In the genomic region with DNA sequence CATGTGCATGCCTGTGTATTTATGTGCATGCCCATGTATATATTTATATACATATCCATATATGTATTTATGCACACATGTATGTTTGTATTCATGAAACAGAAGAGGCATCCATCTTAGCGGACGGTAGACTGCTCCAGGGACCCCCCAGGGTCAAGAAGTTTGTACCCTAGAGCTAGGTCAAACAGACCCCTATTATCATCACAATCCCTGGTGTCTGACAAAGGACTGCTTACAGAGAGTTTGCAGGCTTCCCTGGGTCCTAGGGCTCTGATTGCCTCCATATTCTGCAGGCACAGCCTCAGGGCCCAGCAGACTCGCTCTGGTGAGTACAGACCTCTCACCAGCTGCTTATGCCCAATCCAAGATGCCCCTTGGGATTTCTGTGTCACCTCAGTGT, we compare ENCODE assay signal across 24 mouse cellular contexts. TPM values are rescaled to one million over a fixed set of nuclear protein-coding genes. Genes with fewer than 3 reads are reported as not detected.
A peak's percentile ranks its signal among the peaks of the same experiment; 100 is the strongest.
DNase-seq lines count a peak whose midpoint lies in the region; ATAC-seq and TF ChIP-seq lines count a peak whose summit lies in the region.
"Had no signal": no experiment of that assay in that cellular context is flagged by ENCODE, and none has a peak within 500 bp of the region (broad histone marks: within the 10 kb centered on the region; RNA-seq: fewer than 3 reads in every experiment).

No protein-coding gene starts in this region.

- TF ChIP-seq CTCF in hindbrain, postnatal 0 days (IDR thresholded peaks at IDR 0.05; ENCODE audit: low read depth), result no peak

- no peak overlapping the region for H3K4me3 ChIP-seq in hindbrain, embryonic 11.5 days (ENCODE audit: low read depth, low read length)
- no peak overlapping the region for H3K4me3 ChIP-seq in hindbrain, postnatal 0 days (ENCODE audit: low read length)
- no peak overlapping the region for H3K4me3 ChIP-seq in hindbrain, embryonic 15.5 days
- H3K4me3 ChIP-seq in midbrain, embryonic 16.5 days (ENCODE audit: low read depth, low read length), result no peak overlapping the region
- H3K4me3 ChIP-seq: gastrocnemius, adult 2 months; limb, embryonic 10.5 days; liver, embryonic 15.5 days; lung, embryonic 15.5 days; megakaryocyte, embryonic 14.5 days had no signal

- WGBS in hindbrain, embryonic 11.5 days, result 25% methylated on average over 3 of the region's 3 CpGs
- 43% methylated on average over 3 of the region's 3 CpGs for WGBS in hindbrain, postnatal 0 days
- WGBS in hindbrain, embryonic 15.5 days, result 18% methylated on average over 3 of the region's 3 CpGs
- WGBS in midbrain, embryonic 16.5 days, result 24% methylated on average over 3 of the region's 3 CpGs

- no peaks in the 10 kb centered on the region for H3K36me3 ChIP-seq in hindbrain, embryonic 11.5 days (ENCODE audit: control insufficient read depth, insufficient read depth, low read length)
- no peaks in the 10 kb centered on the region for H3K36me3 ChIP-seq in hindbrain, postnatal 0 days (ENCODE audit: insufficient read depth, low read length)
- no peaks in the 10 kb centered on the region for H3K36me3 ChIP-seq in hindbrain, embryonic 15.5 days
- no peaks in the 10 kb centered on the region for H3K36me3 ChIP-seq in midbrain, embryonic 16.5 days (ENCODE audit: control insufficient read depth, insufficient read depth, low read length)
- H3K36me3 ChIP-seq: limb, embryonic 10.5 days; liver, embryonic 15.5 days; lung, embryonic 15.5 days had no signal

- no peak overlapping the region for H3K4me2 ChIP-seq in hindbrain, embryonic 11.5 days (replicated peaks; ENCODE audit: low read depth, low read length)
- no peak overlapping the region for H3K4me2 ChIP-seq in hindbrain, postnatal 0 days (ENCODE audit: low read depth, low read length)
- H3K4me2 ChIP-seq in hindbrain, embryonic 15.5 days, result no peak overlapping the region
- H3K4me2 ChIP-seq in midbrain, embryonic 16.5 days (ENCODE audit: low read length), result no peak overlapping the region
- H3K4me2 ChIP-seq: liver, embryonic 15.5 days; lung, embryonic 15.5 days had no signal

- no peak overlapping the region for H3K9ac ChIP-seq in hindbrain, embryonic 11.5 days (ENCODE audit: low read depth, low read length)
- H3K9ac ChIP-seq in hindbrain, postnatal 0 days (replicated peaks; ENCODE audit: low read length), result no peak overlapping the region
- H3K9ac ChIP-seq in hindbrain, embryonic 15.5 days, result no peak overlapping the region
- H3K9ac ChIP-seq in midbrain, embryonic 16.5 days (ENCODE audit: low read depth, low read length), result no peak overlapping the region
- H3K9ac ChIP-seq: liver, embryonic 15.5 days; lung, embryonic 15.5 days had no signal

- peaks cover 23% of the 10 kb centered on the region for H3K4me1 ChIP-seq in hindbrain, embryonic 11.5 days (replicated peaks; ENCODE audit: control insufficient read depth, insufficient read depth, low read length)
- H3K4me1 ChIP-seq in hindbrain, postnatal 0 days (ENCODE audit: insufficient read depth, low read length), result peaks cover 12% of the 10 kb centered on the region; the same call in 1 of the 2 replicates
- H3K4me1 ChIP-seq in hindbrain, embryonic 15.5 days (replicated peaks), result peaks cover 51% of the 10 kb centered on the region
- H3K4me1 ChIP-seq in midbrain, embryonic 16.5 days (ENCODE audit: control insufficient read depth, insufficient read depth, low read length), result peaks cover 44% of the 10 kb centered on the region
- H3K4me1 ChIP-seq: liver, embryonic 15.5 days; lung, embryonic 15.5 days; megakaryocyte, embryonic 14.5 days had no signal

- no peaks in the 10 kb centered on the region for H3K9me3 ChIP-seq in hindbrain, embryonic 11.5 days (ENCODE audit: control insufficient read depth, low read length)
- H3K9me3 ChIP-seq in hindbrain, postnatal 0 days (ENCODE audit: low read length), result no peaks in the 10 kb centered on the region
- no peaks in the 10 kb centered on the region for H3K9me3 ChIP-seq in hindbrain, embryonic 15.5 days
- H3K9me3 ChIP-seq in midbrain, embryonic 16.5 days (replicated peaks; ENCODE audit: control insufficient read depth, low read length, poor library complexity, severe bottlenecking), result no peaks in the 10 kb centered on the region
- H3K9me3 ChIP-seq: limb, embryonic 10.5 days; liver, embryonic 15.5 days; lung, embryonic 15.5 days; megakaryocyte, embryonic 14.5 days had no signal

- ATAC-seq in hindbrain, embryonic 11.5 days (ENCODE audit: low FRiP score), result 0 out of 2 replicates have a peak, but pooled peaks have one; percentile 22
- ATAC-seq in hindbrain, postnatal 0 days, result no peak
- ATAC-seq in hindbrain, embryonic 15.5 days (ENCODE audit: low FRiP score, low read depth), result no peak
- no peak for ATAC-seq in midbrain, embryonic 16.5 days
- ATAC-seq: inflammation-experienced regulatory T-cells, adult 6 months had no signal

- peak overlapping the region; percentile 58 for H3K27ac ChIP-seq in hindbrain, embryonic 11.5 days (ENCODE audit: low read depth, low read length)
- H3K27ac ChIP-seq in hindbrain, postnatal 0 days, result no peak overlapping the region
- H3K27ac ChIP-seq in hindbrain, embryonic 15.5 days (replicated peaks), result peak overlapping the region; percentile 76
- H3K27ac ChIP-seq in midbrain, embryonic 16.5 days (ENCODE audit: low read length), result peak overlapping the region; percentile 69
- H3K27ac ChIP-seq: gastrocnemius, adult 2 months; limb, embryonic 10.5 days; liver, embryonic 15.5 days; lung, embryonic 15.5 days; stomach, postnatal 0 days had no signal

- peak; percentile 12 for DNase-seq in embryo, embryonic 10 days (ENCODE audit: low spot score)
- no peak for DNase-seq in embryo, embryonic 11 days
- no peak for DNase-seq in hindbrain, embryonic 11.5 days (ENCODE audit: low spot score)
- DNase-seq in hindbrain, postnatal 0 days (ENCODE audit: low spot score), result no peak
- DNase-seq in ovary, postnatal 10 days (ENCODE audit: low spot score), result no peak
- no peak for DNase-seq in urinary bladder, postnatal 4 days (ENCODE audit: low spot score in 2 of 2)
- DNase-seq: adrenal gland, postnatal 14 days; cerebellum, adult 8-10 months; cerebellum, postnatal 36 days; gastrocnemius, adult 2 months; kidney, adult 18-20 months; layer of hippocampus, adult 9-11 months; liver; lung, postnatal 36 days; right cerebral cortex, postnatal 14 days; thymus, adult 2 months had no signal

- peaks cover 8% of the 10 kb centered on the region; the same call in 1 of the 2 replicates for H3K27me3 ChIP-seq in hindbrain, embryonic 11.5 days (ENCODE audit: control insufficient read depth, insufficient read depth, low read length)
- H3K27me3 ChIP-seq in hindbrain, postnatal 0 days (ENCODE audit: insufficient read depth, low read length), result no peaks in the 10 kb centered on the region
- H3K27me3 ChIP-seq in hindbrain, embryonic 15.5 days, result no peaks in the 10 kb centered on the region
- no peaks in the 10 kb centered on the region for H3K27me3 ChIP-seq in midbrain, embryonic 16.5 days (ENCODE audit: control insufficient read depth, insufficient read depth, low read depth, low read length)
- H3K27me3 ChIP-seq: liver, embryonic 15.5 days; lung, embryonic 15.5 days had no signal

RNA-seq across cellular contexts. Expression of a gene that starts 51.7 kb away (rescaled TPM):
- polyA plus RNA-seq in hindbrain, embryonic 11.5 days (2014; fragmentation: Nextera tagmentation; extraction: Ambion mirVana), result 0.60 and 0.68 TPM in 2 replicates
- 1.9 and 2.3 TPM in 2 replicates for total RNA-seq in hindbrain, postnatal 0 days (2014; rRNA removed)
- 0.75 and 1.1 TPM in 2 replicates for polyA plus RNA-seq in hindbrain, postnatal 0 days (2015; fragmentation: Nextera tagmentation; extraction: Ambion mirVana)
- polyA plus RNA-seq in hindbrain, embryonic 15.5 days (2015; fragmentation: Nextera tagmentation; extraction: Ambion mirVana), result 1.0 and 1.5 TPM in 2 replicates
- polyA plus RNA-seq in midbrain, embryonic 16.5 days (2015; fragmentation: Nextera tagmentation; extraction: Ambion mirVana), result 2.0 TPM in 2 replicates
- polyA plus RNA-seq: inflammation-experienced regulatory T-cells, adult 6 months had no signal
